Comparison of ENCODE assay signal across 8 mouse cellular contexts in genomic region chr5:110543951-110544690, GRCm38 (mm10). TPM values are rescaled to one million over a fixed set of nuclear protein-coding genes. Genes with fewer than 3 reads are reported as not detected.
DNase-seq lines count a peak whose midpoint lies in the region; ATAC-seq lines count a peak whose summit lies in the region.

Gene Galnt9, plus strand, starts transcription at chr5:110544355.

- peaks cover 12% of the 10 kb centered on the region for H3K4me1 ChIP-seq in forebrain, embryonic 16.5 days (replicated peaks; ENCODE audit: control insufficient read depth, insufficient read depth, low read length)
- no peaks in the 10 kb centered on the region; the same call in 1 of the 2 replicates for H3K4me1 ChIP-seq in hindbrain, embryonic 11.5 days (replicated peaks; ENCODE audit: control insufficient read depth, insufficient read depth, low read length)
- 0 out of 2 replicates have a peak, but pooled peaks cover 3% of the 10 kb centered on the region for H3K4me1 ChIP-seq in lung, embryonic 16.5 days (replicated peaks; ENCODE audit: control insufficient read depth, insufficient read depth, low read length)

- peak within 1 kb of the TSS; percentile 75 for H3K9ac ChIP-seq in forebrain, embryonic 16.5 days (replicated peaks; ENCODE audit: low read depth, low read length)
- peak within 1 kb of the TSS; percentile 53 for H3K9ac ChIP-seq in hindbrain, embryonic 11.5 days (ENCODE audit: low read depth, low read length)
- H3K9ac ChIP-seq in lung, embryonic 16.5 days (ENCODE audit: low read length) = no peak within 1 kb of the TSS

- H3K4me2 ChIP-seq in forebrain, embryonic 16.5 days (ENCODE audit: low read length) = peak within 1 kb of the TSS; percentile 68
- peak within 1 kb of the TSS; percentile 81 for H3K4me2 ChIP-seq in hindbrain, embryonic 11.5 days (replicated peaks; ENCODE audit: low read depth, low read length)
- peak within 1 kb of the TSS; percentile 53 for H3K4me2 ChIP-seq in lung, embryonic 16.5 days (ENCODE audit: low read depth, low read length)

- no peak within 1 kb of the TSS for H3K27ac ChIP-seq in forebrain, embryonic 16.5 days (ENCODE audit: low read length)
- peak within 1 kb of the TSS; percentile 17; the same call in 1 of the 2 replicates for H3K27ac ChIP-seq in hindbrain, embryonic 11.5 days (ENCODE audit: low read depth, low read length)
- no peak within 1 kb of the TSS for H3K27ac ChIP-seq in lung, embryonic 16.5 days (ENCODE audit: low read length)

- ATAC-seq in forebrain, embryonic 16.5 days = peak; percentile 93
- peak; percentile 75 for ATAC-seq in hindbrain, embryonic 11.5 days (ENCODE audit: low FRiP score)
- peak; percentile 87 for ATAC-seq in lung, embryonic 16.5 days (ENCODE audit: low read depth)
- ATAC-seq in inflammation-experienced regulatory T-cells, adult 6 months = no peak

- H3K27me3 ChIP-seq in forebrain, embryonic 16.5 days (replicated peaks; ENCODE audit: control insufficient read depth, insufficient read depth, low read length) = peaks cover 34% of the 10 kb centered on the region
- peaks cover 32% of the 10 kb centered on the region for H3K27me3 ChIP-seq in hindbrain, embryonic 11.5 days (ENCODE audit: control insufficient read depth, insufficient read depth, low read length)
- H3K27me3 ChIP-seq in lung, embryonic 16.5 days (ENCODE audit: control insufficient read depth, insufficient read depth, low read depth, low read length) = peaks cover 37% of the 10 kb centered on the region

- H3K36me3 ChIP-seq in forebrain, embryonic 16.5 days (ENCODE audit: control insufficient read depth, insufficient read depth) = no peaks in the 10 kb centered on the region
- no peaks in the 10 kb centered on the region for H3K36me3 ChIP-seq in hindbrain, embryonic 11.5 days (ENCODE audit: control insufficient read depth, insufficient read depth, low read length)
- no peaks in the 10 kb centered on the region for H3K36me3 ChIP-seq in lung, embryonic 16.5 days (ENCODE audit: control insufficient read depth, insufficient read depth, low read length)

- DNase-seq in Muller cell, postnatal 12 days (ENCODE audit: inconsistent ontology term) = peak; percentile 83
- DNase-seq in cerebellum, adult 11 months = peak; percentile 77
- peak; percentile 84 for DNase-seq in hindbrain, embryonic 11.5 days (ENCODE audit: low spot score)
- DNase-seq in layer of hippocampus, adult 9-11 months = peak; percentile 61
- peak; percentile 59 for DNase-seq in ovary, postnatal 14 days (ENCODE audit: low spot score)

- no peaks in the 10 kb centered on the region for H3K9me3 ChIP-seq in forebrain, embryonic 16.5 days (ENCODE audit: control insufficient read depth, low read length)
- no peaks in the 10 kb centered on the region for H3K9me3 ChIP-seq in hindbrain, embryonic 11.5 days (ENCODE audit: control insufficient read depth, low read length)
- H3K9me3 ChIP-seq in lung, embryonic 16.5 days (ENCODE audit: control insufficient read depth, low read length) = no peaks in the 10 kb centered on the region

- WGBS in forebrain, embryonic 16.5 days = under 1% methylated on average over 80 of the region's 82 CpGs
- WGBS in hindbrain, embryonic 11.5 days = under 1% methylated on average over 51 of the region's 82 CpGs
- WGBS in lung, embryonic 16.5 days = under 1% methylated on average over 53 of the region's 82 CpGs

- peak within 1 kb of the TSS; percentile 54 for H3K4me3 ChIP-seq in forebrain, embryonic 16.5 days (replicated peaks; ENCODE audit: low read length)
- H3K4me3 ChIP-seq in hindbrain, embryonic 11.5 days (ENCODE audit: low read depth, low read length) = peak within 1 kb of the TSS; percentile 48
- peak within 1 kb of the TSS; percentile 31 for H3K4me3 ChIP-seq in lung, embryonic 16.5 days (ENCODE audit: low read length)

RNA-seq across cellular contexts. Expression of gene Galnt9, which starts in this region (rescaled TPM):
- 13.9 and 15.5 TPM in 2 replicates for polyA plus RNA-seq in forebrain, embryonic 16.5 days (2015; fragmentation: Nextera tagmentation; extraction: Ambion mirVana)
- polyA plus RNA-seq in hindbrain, embryonic 11.5 days (2014; fragmentation: Nextera tagmentation; extraction: Ambion mirVana) = 4.3 and 4.6 TPM in 2 replicates
- polyA plus RNA-seq in lung, embryonic 16.5 days (2015; fragmentation: Nextera tagmentation; extraction: Ambion mirVana) = 0.26 TPM in 2 replicates
- polyA plus RNA-seq in inflammation-experienced regulatory T-cells, adult 6 months (2017; shearing (Covaris generic)) = 1 to 10 TPM; 4.5 to 9.7 (median 7.5) TPM

Comparison
In these comparisons a context has a peak if more than half of its experiments do, and no peak if none do; other contexts are left out.
1. Peak in ATAC-seq, H3K4me3 ChIP-seq and H3K4me2 ChIP-seq in lung, embryonic 16.5 days; RNA of the gene not detected or under 1 TPM.